Mouse (Mus musculus): ENCODE data around the gene Afap1.

DNA sequence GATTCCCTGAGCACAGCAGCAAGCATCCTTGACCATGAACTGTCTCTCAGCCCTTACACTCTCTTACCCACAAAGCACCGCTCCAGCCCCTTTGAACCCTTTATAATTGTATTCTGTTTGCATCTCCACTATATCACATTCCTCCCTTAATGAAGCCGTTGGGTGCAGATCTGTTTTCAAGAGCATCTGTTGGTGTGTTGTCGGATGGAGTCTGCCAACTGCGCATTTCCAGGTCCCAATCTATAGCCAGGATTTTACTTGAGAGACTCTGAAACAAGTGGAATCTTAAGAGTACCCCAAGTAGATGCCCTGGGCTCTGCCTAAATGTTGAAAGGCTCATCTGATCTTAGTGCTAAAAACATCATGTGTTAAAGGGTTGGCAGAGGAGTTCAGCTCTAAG, 3.4 kb downstream of the Afap1 start:
- no peak for TF ChIP-seq CTCF (IDR thresholded peaks at IDR 0.05; ENCODE audit: low read depth, low read length)
- TF ChIP-seq EP300 (IDR thresholded peaks at IDR 0.05; ENCODE audit: insufficient read depth, low read depth, low read length) = no peak
- TF ChIP-seq POLR2A (IDR thresholded peaks at IDR 0.05; ENCODE audit: insufficient read depth, low read length) = no peak

All from ES-Bruce4 (cell line).